Mouse (Mus musculus) kidney, postnatal 4 days (tissue): ENCODE measurements around the gene Grm2.

Experiments
- DNase-seq, 2 experiments: peaks; one replicate each; pipeline ENCODE4 v3.0.0; 2021; ENCODE audit warnings: mixed read lengths in 2 of 2

Gene Grm2

GRCm38 (mm10) chr9:106655884-106656720 is at the start of gene Grm2:
Grm2 (minus strand) TSS chr9:106656082.
- DNase-seq, result peak; percentile 91 to 92

- DNase-seq, result no peak
These were observed 37.1 kb upstream of the Grm2 start for GRCm38 (mm10) chr9:106692973-106693481.

- DNase-seq, result no peak
These were observed 33.0 kb upstream of the Grm2 start for GRCm38 (mm10) chr9:106688834-106689233.

GRCm38 (mm10) chr9:106686983-106687650 is 31.2 kb upstream of the Grm2 start:
- peak; percentile 81 to 89 for DNase-seq

- DNase-seq, result peak; percentile 88 to 92
These were observed 29.6 kb upstream of the Grm2 start, which contains the start of gene Tex264 for GRCm38 (mm10) chr9:106685249-106686101. Tex264 (minus strand) TSS chr9:106685927.

- DNase-seq, result peak in 1 of 2 experiments; percentile 43
These were observed 29.0 kb upstream of the Grm2 start for GRCm38 (mm10) chr9:106684918-106685248.

GRCm38 (mm10) chr9:106684093-106684872 is 28.4 kb upstream of the Grm2 start:
- DNase-seq, result no peak

GRCm38 (mm10) chr9:106681026-106681425 is 25.1 kb upstream of the Grm2 start:
- DNase-seq, result no peak

GRCm38 (mm10) chr9:106678242-106678641 is 22.4 kb upstream of the Grm2 start:
- DNase-seq, result no peak

- no peak for DNase-seq
These were observed 21.8 kb upstream of the Grm2 start for GRCm38 (mm10) chr9:106677702-106678101.

GRCm38 (mm10) chr9:106676571-106676970 is 20.7 kb upstream of the Grm2 start:
- no peak for DNase-seq

GRCm38 (mm10) chr9:106675965-106676364 is 20.1 kb upstream of the Grm2 start:
- no peak for DNase-seq

- DNase-seq, result peak; percentile 89
These were observed 19.6 kb upstream of the Grm2 start for GRCm38 (mm10) chr9:106675480-106675879.

GRCm38 (mm10) chr9:106673860-106674259 is 18.0 kb upstream of the Grm2 start:
- no peak for DNase-seq

GRCm38 (mm10) chr9:106664856-106665255 is 9.0 kb upstream of the Grm2 start:
- DNase-seq, result no peak

- no peak for DNase-seq
These were observed 8.6 kb upstream of the Grm2 start for GRCm38 (mm10) chr9:106664433-106664832.

GRCm38 (mm10) chr9:106663200-106663599 is 7.3 kb upstream of the Grm2 start:
- DNase-seq, result no peak

- no peak for DNase-seq
These were observed 4.1 kb upstream of the Grm2 start for GRCm38 (mm10) chr9:106659935-106660334.

GRCm38 (mm10) chr9:106659441-106659840 is 3.6 kb upstream of the Grm2 start:
- no peak for DNase-seq

GRCm38 (mm10) chr9:106657592-106657991 is 1.7 kb upstream of the Grm2 start:
- DNase-seq, result no peak

- DNase-seq, result no peak
These were observed 938 bp upstream of the Grm2 start for GRCm38 (mm10) chr9:106656820-106657219.

GRCm38 (mm10) chr9:106652720-106653119 is 3.2 kb downstream of the Grm2 start:
- DNase-seq, result peak in 1 of 2 experiments; percentile 10
